Mouse (Mus musculus) neural tube, embryonic 13.5 days (tissue): ENCODE results near the gene Ddx28. TPM values are rescaled to one million over a fixed set of nuclear protein-coding genes. Genes with fewer than 3 reads are reported as not detected.
A peak's percentile ranks its signal among the peaks of the same experiment; 100 is the strongest.
"Not testable (repeated sequence)": the region's sequence is repeated elsewhere in the genome, so short reads cannot be mapped to it uniquely, and the experiment has no call there.

Experiments
- ATAC-seq: fragments of 200-750 bp; cut with Nextera tagmentation; 2 replicates; pipeline ENCODE4 v1.8.0; 2017; ENCODE audit warnings: low read depth, mild to moderate bottlenecking, moderate TSS enrichment, moderate library complexity
- H3K27ac ChIP-seq: fragments of 300-500 bp; sonication (generic); replicated peaks from 2 replicates; pipeline ENCODE4 v1.5.1; 2015; ENCODE audit warnings: moderate library complexity, mild to moderate bottlenecking, inconsistent platforms
- H3K27me3 ChIP-seq: fragments of 300-500 bp; sonication (generic); 2 replicates; pipeline ENCODE4 v1.6.1; 2015; ENCODE audit warnings: mild to moderate bottlenecking, inconsistent platforms
- H3K36me3 ChIP-seq: fragments of 300-500 bp; sonication (generic); 2 replicates; pipeline ENCODE4 v1.6.1; 2015; ENCODE audit warnings: mild to moderate bottlenecking, inconsistent platforms
- H3K4me1 ChIP-seq: fragments of 300-500 bp; sonication (generic); replicated peaks from 2 replicates; pipeline ENCODE4 v1.6.1; 2015; ENCODE audit warnings: inconsistent platforms
- H3K4me2 ChIP-seq: fragments of 300-500 bp; sonication (generic); 2 replicates; pipeline ENCODE4 v1.6.1; 2015; ENCODE audit warnings: inconsistent platforms, mild to moderate bottlenecking, moderate library complexity
- H3K4me3 ChIP-seq: fragments of 300-500 bp; sonication (generic); 2 replicates; pipeline ENCODE4 v1.5.1; 2015; ENCODE audit warnings: mild to moderate bottlenecking, inconsistent platforms
- H3K9ac ChIP-seq: fragments of 300-500 bp; sonication (generic); 2 replicates; pipeline ENCODE4 v1.6.1; 2015; ENCODE audit warnings: moderate library complexity, mild to moderate bottlenecking, inconsistent platforms
- H3K9me3 ChIP-seq: fragments of 300-500 bp; sonication (generic); 2 replicates; pipeline ENCODE4 v1.6.1; 2016; ENCODE audit warnings: inconsistent platforms
- whole genome bisulfite sequencing: fragments of 180-500 bp; shearing (Covaris S2); methylation state at CpG from one replicate; pipeline ENCODE4 v1.1.7; 2015; 5-methylcytosine and 5-hydroxymethylcytosine counted together
- polyA plus RNA-seq: library from polyadenylated mRNA; unstranded; fragments of >200 nt; fragmentation: Nextera tagmentation; extraction: Ambion mirVana; gene quantifications from 2 replicates; pipeline ENCODE4 v1.2.1, GENCODE M21; 2015

The Ddx28 gene
- polyA plus RNA-seq, 1 experiment from 2014 or later: 20.7 TPM

DNA sequence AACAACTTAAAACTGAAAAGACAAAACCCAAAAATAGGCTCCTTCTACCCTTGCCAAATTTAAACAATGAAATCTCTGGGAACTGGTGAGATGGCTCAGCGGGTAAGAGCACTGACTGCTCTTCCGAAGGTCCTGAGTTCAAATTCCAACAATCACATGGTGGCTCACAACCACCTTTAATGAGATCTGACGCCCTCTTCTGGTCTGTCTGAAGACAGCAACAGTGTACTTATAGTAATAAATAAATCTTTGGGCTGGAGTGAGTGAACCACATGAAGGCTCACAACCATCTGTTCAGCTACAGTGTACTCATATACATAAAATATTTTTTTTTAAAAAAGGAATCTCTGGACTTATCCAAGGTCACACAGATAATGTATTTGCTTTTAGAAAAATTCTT is 3.8 kb downstream of the Ddx28 start:
- ATAC-seq, H3K4me2 ChIP-seq, H3K27me3 ChIP-seq, H3K9me3 ChIP-seq, H3K36me3 ChIP-seq, H3K9ac ChIP-seq, H3K4me3 ChIP-seq, H3K27ac ChIP-seq: not testable (repeated sequence)
- 66% methylated on average over 3 of the region's 3 CpGs for WGBS
- H3K4me1 ChIP-seq: peaks cover 21% of the 10 kb centered on the region

DNA sequence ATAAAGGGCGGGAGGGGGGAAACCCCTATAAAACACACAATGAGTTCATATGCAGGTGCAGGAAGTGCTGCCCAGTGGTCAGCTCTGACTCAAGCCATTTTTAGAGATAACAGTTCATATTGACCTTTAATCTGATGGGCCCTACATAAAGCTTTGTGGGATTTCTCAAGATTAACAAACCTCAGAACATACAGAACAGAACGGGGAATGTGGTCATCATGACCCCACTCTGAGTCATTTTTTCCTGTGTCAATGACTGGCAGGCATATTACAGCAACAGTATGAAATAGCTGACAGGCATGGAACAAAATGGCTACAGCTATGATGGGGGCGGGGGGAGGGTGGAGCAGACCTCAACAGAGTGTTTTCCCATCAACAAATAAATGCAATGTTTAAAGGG is 4.5 kb downstream of the Ddx28 start:
- H3K4me2 ChIP-seq: no peak overlapping the region
- no peaks in the 10 kb centered on the region for H3K27me3 ChIP-seq
- no peak overlapping the region for H3K9ac ChIP-seq
- ATAC-seq: no peak
- H3K9me3 ChIP-seq: no peaks in the 10 kb centered on the region
- H3K4me3 ChIP-seq: no peak overlapping the region
- H3K4me1 ChIP-seq: peaks cover 20% of the 10 kb centered on the region
- no peak overlapping the region for H3K27ac ChIP-seq
- H3K36me3 ChIP-seq: peaks cover 8% of the 10 kb centered on the region; the same call in 1 of the 2 replicates
- WGBS: 81% methylated on average over 3 of the region's 3 CpGs

DNA sequence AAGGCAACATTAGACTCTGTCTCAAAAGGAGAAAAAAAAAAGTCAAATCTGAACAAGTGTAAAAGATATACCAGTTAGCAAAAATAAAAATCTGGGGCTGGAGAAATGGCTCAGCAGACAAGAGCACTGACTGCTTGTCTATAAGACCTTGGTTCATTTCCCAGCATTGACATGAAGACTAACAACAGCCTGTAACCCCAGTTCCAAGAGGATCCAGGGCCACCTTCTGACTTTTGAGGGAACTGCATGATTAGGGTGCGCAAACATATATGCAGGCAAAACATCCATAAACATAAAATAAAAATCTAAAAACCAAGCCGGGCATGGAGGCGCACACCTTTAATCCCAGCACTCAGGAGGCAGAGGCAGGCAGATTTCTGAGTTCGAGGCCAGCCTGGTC is 5.3 kb downstream of the Ddx28 start:
- H3K4me2 ChIP-seq: no peak overlapping the region

DNA sequence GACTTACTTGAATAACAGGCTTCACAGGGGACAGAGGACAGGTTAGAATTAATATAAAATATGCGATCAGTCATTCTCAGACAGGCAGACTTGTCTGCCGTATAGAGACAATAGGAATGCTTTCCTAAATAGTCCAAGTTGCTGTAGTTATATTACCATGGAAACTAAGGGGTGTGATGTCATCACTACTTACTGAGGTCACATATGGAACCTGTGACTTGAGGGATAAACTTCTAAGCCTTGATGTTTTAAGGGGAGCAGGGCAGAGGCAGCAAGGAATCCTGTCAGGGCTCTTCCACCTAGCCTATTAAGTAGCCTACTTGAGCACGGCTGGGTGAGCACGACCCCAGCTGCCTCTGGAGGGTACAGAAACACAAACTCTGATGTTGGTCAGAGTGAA is 5.8 kb downstream of the Ddx28 start, which contains the start of gene Dpep2nb:
TSS of gene Dpep2nb (minus strand) at position 101 of the 400 bp plus-strand sequence.
- Histone ChIP-seq H3K4me3 (no peak within 1 kb of the TSS), H3K36me3 (peaks cover 8% of the 10 kb centered on the region; the same call in 1 of the 2 replicates), H3K27me3 (no peaks in the 10 kb centered on the region), H3K9me3 (no peaks in the 10 kb centered on the region), H3K9ac (no peak within 1 kb of the TSS), H3K4me1 (peaks cover 14% of the 10 kb centered on the region), H3K27ac (no peak within 1 kb of the TSS), H3K4me2 (no peak within 1 kb of the TSS)
- 84% methylated on average over 4 of the region's 4 CpGs for WGBS
- ATAC-seq: no peak

More for the DNA sequence above, 5.3 kb downstream of the Ddx28 start:
- peaks cover 14% of the 10 kb centered on the region for H3K4me1 ChIP-seq
- ATAC-seq: no peak
- no peak overlapping the region for H3K9ac ChIP-seq
- H3K4me3 ChIP-seq: no peak overlapping the region
- no peaks in the 10 kb centered on the region for H3K27me3 ChIP-seq
- 84% methylated on average over 4 of the region's 4 CpGs for WGBS
- H3K36me3 ChIP-seq: peaks cover 8% of the 10 kb centered on the region; the same call in 1 of the 2 replicates
- no peak overlapping the region for H3K27ac ChIP-seq
- H3K9me3 ChIP-seq: no peaks in the 10 kb centered on the region

DNA sequence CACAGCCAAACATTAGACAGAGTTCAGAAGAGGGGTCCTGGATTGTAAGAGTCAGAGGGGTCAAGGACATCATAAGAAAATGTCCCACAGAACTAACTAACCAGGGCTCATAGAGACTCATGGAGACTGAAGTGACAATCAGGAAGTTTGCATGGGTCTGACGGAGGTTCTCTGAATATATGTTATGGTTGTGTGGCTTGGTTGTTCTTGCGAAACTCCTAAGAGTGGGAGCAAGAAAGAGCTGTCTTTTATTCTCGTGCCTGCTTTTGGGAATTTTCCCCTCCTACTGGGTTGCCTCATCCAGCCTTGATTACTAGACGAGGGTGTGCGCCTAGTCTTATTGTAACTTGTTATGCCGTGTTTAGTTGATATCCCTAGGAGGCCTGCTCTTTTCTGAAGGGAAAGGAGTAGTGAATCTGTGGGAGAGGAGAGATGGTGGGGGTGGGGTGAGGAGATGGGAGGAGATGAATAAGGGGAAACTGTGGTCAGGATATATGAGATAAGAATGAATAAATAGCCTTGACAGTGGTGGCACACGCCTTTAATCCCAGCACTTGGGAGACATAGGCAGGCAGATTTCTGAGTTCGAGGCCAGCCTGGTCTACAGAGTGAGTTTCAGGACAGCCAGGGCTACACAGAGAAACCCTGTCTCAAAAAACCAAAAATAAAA is 7.0 kb downstream of the Ddx28 start:
- no peaks in the 10 kb centered on the region for H3K9me3 ChIP-seq
- ATAC-seq: no peak
- peaks cover 3% of the 10 kb centered on the region for H3K4me1 ChIP-seq
- no peak overlapping the region for H3K9ac ChIP-seq
- H3K27me3 ChIP-seq: no peaks in the 10 kb centered on the region
- H3K4me2 ChIP-seq: no peak overlapping the region
- peaks cover 8% of the 10 kb centered on the region; the same call in 1 of the 2 replicates for H3K36me3 ChIP-seq
- 79% methylated on average over 8 of the region's 8 CpGs for WGBS
- H3K4me3 ChIP-seq: no peak overlapping the region
- H3K27ac ChIP-seq: no peak overlapping the region

DNA sequence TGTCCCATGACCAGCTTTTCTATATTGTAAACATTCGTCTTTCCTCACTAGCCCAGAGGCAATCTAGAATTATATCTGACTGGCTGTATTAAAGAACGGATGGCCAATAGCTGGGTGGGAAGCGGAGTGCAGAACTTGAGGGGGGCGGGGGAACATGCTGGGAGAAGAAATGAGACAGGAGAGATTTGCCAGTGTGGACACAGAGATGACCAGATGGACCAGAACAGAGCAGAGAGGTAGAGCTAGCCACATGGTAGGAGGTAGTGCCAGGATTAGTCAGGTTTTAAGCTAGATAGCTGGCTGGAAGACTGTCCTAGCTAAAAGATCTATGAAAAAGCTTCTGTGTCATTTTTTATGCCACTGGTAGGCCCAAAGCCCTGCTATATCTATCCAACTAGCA is 9.8 kb downstream of the Ddx28 start:
- no peak for ATAC-seq
- Histone ChIP-seq H3K27ac (no peak overlapping the region), H3K4me3 (no peak overlapping the region), H3K4me2 (no peak overlapping the region), H3K9me3 (no peaks in the 10 kb centered on the region), H3K4me1 (no peaks in the 10 kb centered on the region), H3K36me3 (no peaks in the 10 kb centered on the region), H3K9ac (no peak overlapping the region), H3K27me3 (no peaks in the 10 kb centered on the region)
- 84% methylated on average over 4 of the region's 4 CpGs for WGBS

DNA sequence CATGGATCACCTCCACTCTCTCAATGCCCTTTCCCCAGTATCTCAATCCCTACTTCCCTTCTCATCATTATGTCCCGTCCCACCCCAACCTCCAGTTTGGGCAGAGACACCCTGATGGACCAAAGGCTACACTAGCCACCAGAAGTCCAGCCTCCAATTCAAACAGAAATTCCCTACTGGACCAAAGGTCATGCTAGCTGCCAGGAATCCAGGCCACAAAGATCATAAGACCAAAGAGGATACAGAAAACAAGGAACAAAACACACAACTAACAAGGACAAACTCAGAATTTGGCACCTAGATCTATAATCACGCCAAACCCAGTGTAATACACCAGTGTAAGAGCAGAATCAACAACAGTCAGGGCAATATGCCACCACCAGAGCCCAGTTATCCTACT is 12.7 kb downstream of the Ddx28 start:
- no peak for ATAC-seq
- Histone ChIP-seq H3K9me3 (no peaks in the 10 kb centered on the region), H3K4me3 (no peak overlapping the region), H3K27ac (no peak overlapping the region), H3K9ac (no peak overlapping the region), H3K4me1 (no peaks in the 10 kb centered on the region), H3K36me3 (no peaks in the 10 kb centered on the region), H3K27me3 (no peaks in the 10 kb centered on the region), H3K4me2 (no peak overlapping the region)
- WGBS: 88% methylated on average over 2 of the region's 2 CpGs

DNA sequence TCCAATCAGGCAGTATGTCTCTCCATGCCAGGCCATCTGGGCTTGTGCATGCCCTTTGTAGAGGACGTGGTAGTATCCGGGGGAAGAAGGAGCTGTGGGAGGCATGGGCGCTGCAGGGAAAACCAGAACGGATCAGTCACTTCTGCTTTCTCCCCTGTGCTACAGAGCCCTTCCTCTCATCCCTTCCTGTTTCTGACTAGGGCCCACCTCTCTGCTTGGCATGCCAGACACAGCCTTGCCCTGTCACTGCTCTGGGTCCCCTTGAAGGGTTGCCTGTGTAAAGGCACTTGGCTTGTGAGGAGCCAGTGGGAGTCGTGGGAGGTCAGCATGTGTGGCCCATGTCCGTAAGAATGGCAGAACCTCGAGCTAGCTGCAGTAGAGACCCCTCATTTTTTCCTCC is 15.3 kb downstream of the Ddx28 start:
- H3K36me3 ChIP-seq: no peaks in the 10 kb centered on the region
- no peak overlapping the region for H3K27ac ChIP-seq
- no peak overlapping the region for H3K4me2 ChIP-seq
- no peak for ATAC-seq
- no peaks in the 10 kb centered on the region for H3K4me1 ChIP-seq
- H3K4me3 ChIP-seq: no peak overlapping the region
- 77% methylated on average over 7 of the region's 7 CpGs for WGBS
- no peaks in the 10 kb centered on the region for H3K9me3 ChIP-seq
- no peaks in the 10 kb centered on the region for H3K27me3 ChIP-seq
- no peak overlapping the region for H3K9ac ChIP-seq

DNA sequence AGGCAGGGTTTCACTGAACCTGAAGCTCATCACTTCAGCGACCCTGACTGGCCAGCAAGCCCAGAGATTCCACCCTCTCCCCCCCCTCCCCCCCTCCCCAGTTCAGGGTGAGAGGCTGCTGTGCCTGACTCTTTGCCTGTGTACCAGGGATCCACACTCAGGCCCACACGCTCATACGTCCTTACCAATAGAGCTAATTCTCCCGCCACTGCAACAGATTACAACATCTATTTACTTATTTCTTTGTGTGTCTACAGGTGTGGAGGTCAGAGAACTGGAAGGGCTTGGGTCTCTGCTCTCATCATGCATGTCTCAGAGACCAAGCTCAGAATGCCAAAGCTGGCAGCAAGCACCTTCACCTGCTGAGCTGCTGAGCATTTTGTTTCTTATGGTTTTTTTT is 18.5 kb downstream of the Ddx28 start:
- WGBS: 64% methylated on average over 4 of the region's 4 CpGs
- Histone ChIP-seq H3K4me3 (no peak overlapping the region), H3K9ac (no peak overlapping the region), H3K4me1 (no peaks in the 10 kb centered on the region), H3K36me3 (no peaks in the 10 kb centered on the region), H3K4me2 (no peak overlapping the region), H3K27me3 (0 out of 2 replicates have a peak, but pooled peaks cover 7% of the 10 kb centered on the region), H3K9me3 (no peaks in the 10 kb centered on the region), H3K27ac (no peak overlapping the region)
- no peak for ATAC-seq

DNA sequence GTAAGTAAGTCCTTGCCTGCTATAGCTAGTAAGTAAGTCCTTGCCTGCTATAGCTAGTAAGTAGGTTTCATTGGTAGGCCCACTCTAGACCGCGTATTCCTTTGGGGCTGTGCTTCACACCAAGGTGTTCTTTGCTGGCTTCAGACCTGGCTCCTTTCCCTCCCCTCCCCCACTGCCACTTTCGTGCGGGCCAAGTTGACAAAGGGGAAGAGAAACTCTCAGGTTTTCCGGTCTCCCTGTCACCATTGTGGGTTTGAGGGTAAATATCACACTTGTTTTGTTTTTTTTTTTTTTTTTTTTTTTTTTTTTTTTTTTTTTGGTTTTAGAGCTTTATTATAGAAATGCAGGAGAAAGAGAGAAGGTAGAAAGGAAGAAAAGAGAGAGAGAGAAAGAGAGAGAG is 19.2 kb downstream of the Ddx28 start:
- Histone ChIP-seq H3K9ac (no peak overlapping the region), H3K27me3 (0 out of 2 replicates have a peak, but pooled peaks cover 7% of the 10 kb centered on the region), H3K27ac (no peak overlapping the region), H3K4me1 (no peaks in the 10 kb centered on the region), H3K4me3 (no peak overlapping the region), H3K9me3 (no peaks in the 10 kb centered on the region), H3K4me2 (no peak overlapping the region), H3K36me3 (no peaks in the 10 kb centered on the region)
- ATAC-seq: no peak
- WGBS: 66% methylated on average over 5 of the region's 5 CpGs

DNA sequence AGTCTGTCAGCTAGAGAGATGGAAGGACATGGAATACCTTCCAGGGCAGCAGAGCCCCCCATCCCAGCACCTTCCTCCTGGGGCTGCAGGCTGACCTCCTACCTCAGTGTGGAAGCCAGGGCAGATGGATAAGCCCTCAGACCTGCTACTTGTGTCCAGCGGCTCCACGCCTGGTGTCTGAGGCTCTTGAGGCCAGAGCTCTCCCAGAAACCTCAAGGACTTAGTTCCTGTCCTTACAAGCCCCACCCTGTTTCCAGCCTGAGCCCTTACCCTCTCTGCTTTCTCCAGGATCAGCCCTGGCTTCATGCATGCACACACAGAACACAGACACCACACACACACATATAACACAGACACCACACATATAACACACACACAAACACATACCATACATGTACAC is 20.1 kb downstream of the Ddx28 start:
- Histone ChIP-seq H3K9ac (no peak overlapping the region), H3K36me3 (no peaks in the 10 kb centered on the region), H3K4me1 (no peaks in the 10 kb centered on the region), H3K4me2 (no peak overlapping the region), H3K4me3 (no peak overlapping the region), H3K27me3 (0 out of 2 replicates have a peak, but pooled peaks cover 7% of the 10 kb centered on the region), H3K9me3 (no peaks in the 10 kb centered on the region), H3K27ac (no peak overlapping the region)
- 75% methylated on average over 2 of the region's 2 CpGs for WGBS
- no peak for ATAC-seq

DNA sequence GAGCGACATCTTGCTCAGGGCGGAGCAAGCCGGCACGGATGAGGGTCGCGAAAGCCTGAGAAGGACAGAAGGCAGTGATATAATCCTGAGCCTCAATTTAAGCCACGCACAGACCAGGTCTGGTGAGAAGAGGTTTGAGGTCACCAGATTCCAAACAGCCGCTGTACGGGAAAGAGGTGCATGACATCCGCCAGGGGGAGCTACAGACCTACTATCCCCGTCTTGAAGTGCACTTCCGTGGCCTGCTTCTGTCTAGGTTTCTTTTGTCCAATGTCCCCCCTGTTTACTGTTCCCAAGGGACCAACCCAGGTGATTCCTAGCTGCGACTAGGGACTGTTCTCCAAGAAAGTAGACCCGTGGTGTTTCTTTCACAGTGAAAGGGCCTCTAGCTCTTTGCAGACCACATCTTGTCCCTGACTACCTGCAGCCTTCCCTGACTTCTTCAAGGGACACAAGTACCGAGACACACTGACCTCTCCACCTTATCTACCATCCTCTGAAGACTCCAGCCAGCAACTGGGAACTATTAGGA is 20.8 kb downstream of the Ddx28 start, which contains the start of gene Dus2:
TSS of gene Dus2 (plus strand) at position 482 of the 532 bp plus-strand sequence.
- ATAC-seq: 0 out of 2 replicates have a peak, but pooled peaks have one; percentile 61
- Histone ChIP-seq H3K27me3 (0 out of 2 replicates have a peak, but pooled peaks cover 7% of the 10 kb centered on the region), H3K9ac (0 out of 2 replicates have a peak within 1 kb of the TSS, but pooled peaks have one; percentile 17), H3K4me2 (peak within 1 kb of the TSS; percentile 13; the same call in 1 of the 2 replicates), H3K36me3 (no peaks in the 10 kb centered on the region), H3K4me1 (no peaks in the 10 kb centered on the region), H3K4me3 (no peak within 1 kb of the TSS), H3K27ac (no peak within 1 kb of the TSS), H3K9me3 (no peaks in the 10 kb centered on the region)
- WGBS: 12% methylated on average over 15 of the region's 15 CpGs
